Mouse (Mus musculus): Measurements from ENCODE around the gene Csgalnact2. TPM values are rescaled to one million over a fixed set of nuclear protein-coding genes. Genes with fewer than 3 reads are reported as not detected.

Gene Csgalnact2
- polyA plus RNA-seq, 1 experiment, result 7.1 TPM

DNA sequence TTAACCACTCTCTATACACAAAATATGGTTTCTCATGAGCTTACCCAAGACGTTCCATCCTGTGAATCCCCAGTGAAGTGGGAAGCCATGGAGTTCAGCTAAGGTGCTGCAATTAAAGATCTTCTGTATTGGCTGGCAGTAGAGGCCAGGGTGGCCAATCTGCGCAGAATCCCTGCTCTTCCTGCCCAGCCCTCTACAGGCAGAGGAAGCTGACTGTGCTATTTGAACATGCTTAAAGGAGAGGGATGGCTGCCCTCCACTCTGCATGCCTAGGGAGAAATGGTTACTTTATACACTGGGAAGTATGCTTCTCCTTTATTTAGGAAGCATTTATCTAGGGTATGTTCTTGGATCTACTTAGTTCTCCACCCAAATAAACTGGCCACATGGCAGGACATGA is 11.6 kb upstream of the Csgalnact2 start:
- H3K4me1 ChIP-seq (ENCODE audit: control insufficient read depth, insufficient read depth, low read length), result no peaks in the 10 kb centered on the region
- H3K27me3 ChIP-seq (ENCODE audit: control insufficient read depth, insufficient read depth, low read length, poor library complexity, severe bottlenecking), result 0 out of 2 replicates have a peak, but pooled peaks cover under 1% of the 10 kb centered on the region

DNA sequence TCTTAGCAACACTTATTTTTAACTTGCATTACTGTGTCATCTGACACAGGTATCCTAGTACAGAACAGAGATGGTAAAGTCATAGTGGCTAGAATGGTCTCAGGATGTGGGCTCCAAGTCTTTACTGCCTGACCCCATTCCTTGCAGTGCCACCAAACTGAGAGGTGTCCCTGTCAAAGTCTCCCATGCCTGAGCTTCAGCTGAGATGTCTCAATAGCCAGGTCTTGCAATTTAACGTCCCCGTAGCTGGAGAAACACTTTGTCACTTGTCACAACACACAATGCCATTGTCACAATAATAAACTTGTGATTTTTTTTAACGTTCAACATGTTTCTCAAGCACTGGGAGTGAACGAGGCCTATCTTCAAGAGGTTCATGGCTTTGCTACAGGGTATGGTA is 11.2 kb upstream of the Csgalnact2 start:
- Histone ChIP-seq H3K27me3 (ENCODE audit: control insufficient read depth, insufficient read depth, low read length, poor library complexity, severe bottlenecking) (no peaks in the 10 kb centered on the region), H3K9me3 (replicated peaks; ENCODE audit: control insufficient read depth, insufficient read depth, low read length, poor library complexity, severe bottlenecking) (no peaks in the 10 kb centered on the region), H3K9ac (ENCODE audit: low read depth, poor library complexity, severe bottlenecking) (no peak overlapping the region), H3K36me3 (ENCODE audit: control insufficient read depth, insufficient read depth, low read length, poor library complexity, severe bottlenecking) (no peaks in the 10 kb centered on the region), H3K27ac (ENCODE audit: insufficient read depth, low read length) (no peak overlapping the region), H3K4me3 (ENCODE audit: low read depth, low read length) (no peak overlapping the region), H3K4me1 (ENCODE audit: control insufficient read depth, insufficient read depth, low read length) (no peaks in the 10 kb centered on the region)
- no peak for TF ChIP-seq CTCF (IDR thresholded peaks at IDR 0.05; ENCODE audit: low read depth, low read length)
- TF ChIP-seq EP300 (IDR thresholded peaks at IDR 0.05; ENCODE audit: insufficient read depth, low read depth, low read length), result no peak
- TF ChIP-seq POLR2A (IDR thresholded peaks at IDR 0.05; ENCODE audit: insufficient read depth, low read length), result no peak

More for the DNA sequence above, 11.6 kb upstream of the Csgalnact2 start:
- no peaks in the 10 kb centered on the region for H3K9me3 ChIP-seq (replicated peaks; ENCODE audit: control insufficient read depth, insufficient read depth, low read length, poor library complexity, severe bottlenecking)
- TF ChIP-seq CTCF (IDR thresholded peaks at IDR 0.05; ENCODE audit: low read depth, low read length), result no peak
- no peak for TF ChIP-seq EP300 (IDR thresholded peaks at IDR 0.05; ENCODE audit: insufficient read depth, low read depth, low read length)
- no peak for TF ChIP-seq POLR2A (IDR thresholded peaks at IDR 0.05; ENCODE audit: insufficient read depth, low read length)
- no peak overlapping the region for H3K27ac ChIP-seq (ENCODE audit: insufficient read depth, low read length)
- no peaks in the 10 kb centered on the region for H3K36me3 ChIP-seq (ENCODE audit: control insufficient read depth, insufficient read depth, low read length, poor library complexity, severe bottlenecking)
- no peak overlapping the region for H3K4me3 ChIP-seq (ENCODE audit: low read depth, low read length)
- H3K9ac ChIP-seq (ENCODE audit: low read depth, poor library complexity, severe bottlenecking), result no peak overlapping the region

- no peak for TF ChIP-seq POLR2A (IDR thresholded peaks at IDR 0.05; ENCODE audit: insufficient read depth, low read length)
- TF ChIP-seq CTCF (IDR thresholded peaks at IDR 0.05; ENCODE audit: low read depth, low read length), result no peak
- no peak for TF ChIP-seq EP300 (IDR thresholded peaks at IDR 0.05; ENCODE audit: insufficient read depth, low read depth, low read length)
- H3K9ac ChIP-seq (ENCODE audit: low read depth, poor library complexity, severe bottlenecking), result no peak overlapping the region
- H3K4me1 ChIP-seq (ENCODE audit: control insufficient read depth, insufficient read depth, low read length), result no peaks in the 10 kb centered on the region
- H3K9me3 ChIP-seq (replicated peaks; ENCODE audit: control insufficient read depth, insufficient read depth, low read length, poor library complexity, severe bottlenecking), result no peaks in the 10 kb centered on the region
- H3K27me3 ChIP-seq (ENCODE audit: control insufficient read depth, insufficient read depth, low read length, poor library complexity, severe bottlenecking), result no peaks in the 10 kb centered on the region
- no peak overlapping the region for H3K27ac ChIP-seq (ENCODE audit: insufficient read depth, low read length)
- H3K36me3 ChIP-seq (ENCODE audit: control insufficient read depth, insufficient read depth, low read length, poor library complexity, severe bottlenecking), result no peaks in the 10 kb centered on the region
- no peak overlapping the region for H3K4me3 ChIP-seq (ENCODE audit: low read depth, low read length)
These were observed 2.0 kb upstream of the Csgalnact2 start for GRCm38 (mm10) chr6:118140961-118141360.

DNA sequence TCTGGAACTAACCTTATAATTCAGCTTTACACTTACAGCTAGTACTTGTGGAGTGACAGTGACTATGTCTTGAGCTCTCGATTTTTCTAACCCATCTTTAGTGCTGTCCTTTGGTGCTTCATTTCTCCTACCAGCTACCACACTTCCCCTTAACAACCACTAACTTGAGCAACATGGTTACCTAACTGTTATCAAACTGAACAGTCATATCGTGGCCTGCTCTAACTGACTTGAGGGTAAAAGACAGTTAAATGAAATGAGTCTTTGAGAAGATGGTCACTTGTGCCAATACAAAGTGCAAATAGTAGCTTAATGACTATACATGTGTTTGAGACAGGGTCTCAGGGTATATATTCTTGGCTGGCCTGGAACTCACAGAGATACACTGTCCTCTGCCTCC is 1.8 kb downstream of the Csgalnact2 start:
- no peaks in the 10 kb centered on the region for H3K9me3 ChIP-seq (replicated peaks; ENCODE audit: control insufficient read depth, insufficient read depth, low read length, poor library complexity, severe bottlenecking)
- H3K4me3 ChIP-seq (ENCODE audit: low read depth, low read length), result no peak overlapping the region
- no peak overlapping the region for H3K27ac ChIP-seq (ENCODE audit: insufficient read depth, low read length)
- no peaks in the 10 kb centered on the region for H3K4me1 ChIP-seq (ENCODE audit: control insufficient read depth, insufficient read depth, low read length)
- H3K36me3 ChIP-seq (ENCODE audit: control insufficient read depth, insufficient read depth, low read length, poor library complexity, severe bottlenecking), result no peaks in the 10 kb centered on the region
- no peak for TF ChIP-seq EP300 (IDR thresholded peaks at IDR 0.05; ENCODE audit: insufficient read depth, low read depth, low read length)
- TF ChIP-seq POLR2A (IDR thresholded peaks at IDR 0.05; ENCODE audit: insufficient read depth, low read length), result no peak
- no peak overlapping the region for H3K9ac ChIP-seq (ENCODE audit: low read depth, poor library complexity, severe bottlenecking)
- H3K27me3 ChIP-seq (ENCODE audit: control insufficient read depth, insufficient read depth, low read length, poor library complexity, severe bottlenecking), result no peaks in the 10 kb centered on the region

GRCm38 (mm10) chr6:118134461-118134860 is 4.5 kb downstream of the Csgalnact2 start:
- Histone ChIP-seq H3K4me1 (ENCODE audit: control insufficient read depth, insufficient read depth, low read length) (no peaks in the 10 kb centered on the region), H3K36me3 (ENCODE audit: control insufficient read depth, insufficient read depth, low read length, poor library complexity, severe bottlenecking) (no peaks in the 10 kb centered on the region), H3K27ac (ENCODE audit: insufficient read depth, low read length) (no peak overlapping the region), H3K9ac (ENCODE audit: low read depth, poor library complexity, severe bottlenecking) (no peak overlapping the region), H3K27me3 (ENCODE audit: control insufficient read depth, insufficient read depth, low read length, poor library complexity, severe bottlenecking) (no peaks in the 10 kb centered on the region), H3K9me3 (replicated peaks; ENCODE audit: control insufficient read depth, insufficient read depth, low read length, poor library complexity, severe bottlenecking) (no peaks in the 10 kb centered on the region), H3K4me3 (ENCODE audit: low read depth, low read length) (no peak overlapping the region)
- no peak for TF ChIP-seq POLR2A (IDR thresholded peaks at IDR 0.05; ENCODE audit: insufficient read depth, low read length)
- no peak for TF ChIP-seq CTCF (IDR thresholded peaks at IDR 0.05; ENCODE audit: low read depth, low read length)
- no peak for TF ChIP-seq EP300 (IDR thresholded peaks at IDR 0.05; ENCODE audit: insufficient read depth, low read depth, low read length)

DNA sequence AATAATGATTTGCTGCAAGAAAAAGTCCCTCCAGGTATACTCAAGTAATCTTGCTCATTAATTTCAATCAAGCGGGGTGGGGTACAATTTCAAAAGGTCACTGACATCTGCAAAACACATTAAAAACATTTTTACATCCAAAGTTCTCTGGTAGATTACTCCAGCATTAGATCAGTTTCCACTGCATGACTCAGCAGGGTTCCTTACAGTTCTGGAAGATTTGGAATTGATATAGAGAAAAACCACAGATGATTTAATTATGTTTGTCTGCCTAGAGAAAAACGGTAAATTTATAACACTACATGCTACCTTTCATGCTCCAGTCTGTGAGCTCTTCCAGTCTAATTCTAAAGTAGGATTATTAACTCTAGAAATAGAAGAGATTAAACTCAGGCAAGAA is 8.9 kb downstream of the Csgalnact2 start:
- no peak for TF ChIP-seq POLR2A (IDR thresholded peaks at IDR 0.05; ENCODE audit: insufficient read depth, low read length)
- no peak for TF ChIP-seq CTCF (IDR thresholded peaks at IDR 0.05; ENCODE audit: low read depth, low read length)
- TF ChIP-seq EP300 (IDR thresholded peaks at IDR 0.05; ENCODE audit: insufficient read depth, low read depth, low read length), result no peak

More for the DNA sequence above, 8.9 kb downstream of the Csgalnact2 start:
- H3K9me3 ChIP-seq (replicated peaks; ENCODE audit: control insufficient read depth, insufficient read depth, low read length, poor library complexity, severe bottlenecking), result no peaks in the 10 kb centered on the region
- H3K27ac ChIP-seq (ENCODE audit: insufficient read depth, low read length), result no peak overlapping the region
- no peaks in the 10 kb centered on the region for H3K36me3 ChIP-seq (ENCODE audit: control insufficient read depth, insufficient read depth, low read length, poor library complexity, severe bottlenecking)
- no peaks in the 10 kb centered on the region for H3K4me1 ChIP-seq (ENCODE audit: control insufficient read depth, insufficient read depth, low read length)
- H3K9ac ChIP-seq (ENCODE audit: low read depth, poor library complexity, severe bottlenecking), result no peak overlapping the region
- H3K27me3 ChIP-seq (ENCODE audit: control insufficient read depth, insufficient read depth, low read length, poor library complexity, severe bottlenecking), result no peaks in the 10 kb centered on the region
- H3K4me3 ChIP-seq (ENCODE audit: low read depth, low read length), result no peak overlapping the region
